Mouse (Mus musculus) right cerebral cortex, postnatal 25 days (tissue): ENCODE results near the gene Samd4.

Experiments used
- DNase-seq: peaks from one replicate; pipeline ENCODE4 v3.0.0; 2022

Gene Samd4

DNA sequence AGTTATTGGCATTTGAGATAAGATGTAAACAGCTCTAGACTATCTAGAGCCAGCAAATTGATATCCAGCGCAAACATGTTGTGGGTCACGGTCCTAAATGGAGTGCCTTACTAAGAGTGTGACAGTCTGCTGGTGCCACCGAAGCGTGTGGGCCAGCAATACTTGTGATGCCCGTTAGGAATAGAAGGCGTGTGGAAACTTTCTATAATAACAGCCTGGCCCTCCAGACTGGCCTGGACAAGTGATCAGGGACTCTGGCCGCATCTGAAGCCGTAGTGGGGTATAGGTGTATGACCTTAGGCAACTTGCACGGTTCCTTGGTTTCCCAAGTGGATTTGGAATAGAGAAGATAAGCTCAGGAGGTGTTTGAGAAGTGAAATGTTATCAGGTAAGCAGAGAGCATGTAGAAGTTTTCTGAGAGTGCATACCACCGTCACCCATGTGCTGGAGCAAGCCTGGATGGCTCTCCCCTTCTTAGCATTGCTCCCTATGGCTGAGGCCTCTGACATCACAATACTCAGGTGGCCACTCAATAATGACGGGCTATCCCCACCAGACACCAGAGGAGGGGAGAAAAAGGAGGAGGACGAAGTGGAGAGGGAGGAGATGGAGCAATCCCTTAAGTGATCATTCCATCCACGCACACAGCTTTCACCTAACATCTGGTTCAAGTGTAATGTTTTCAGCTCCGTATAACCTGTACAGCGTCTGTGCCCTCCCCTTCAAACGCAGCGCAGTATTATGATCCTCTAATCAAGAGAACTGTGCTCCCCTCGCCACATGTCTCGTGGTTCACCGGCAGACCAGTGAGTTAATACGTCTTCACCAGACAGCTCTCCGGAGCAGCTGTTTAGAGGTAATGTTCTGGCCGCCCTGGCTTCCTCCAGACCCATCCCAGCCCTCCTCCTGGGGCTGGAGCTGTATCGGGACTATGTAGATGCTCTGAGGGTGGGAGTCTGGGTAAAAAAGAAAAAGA is 118.4 kb downstream of the Samd4 start:
- DNase-seq: no peak

DNA sequence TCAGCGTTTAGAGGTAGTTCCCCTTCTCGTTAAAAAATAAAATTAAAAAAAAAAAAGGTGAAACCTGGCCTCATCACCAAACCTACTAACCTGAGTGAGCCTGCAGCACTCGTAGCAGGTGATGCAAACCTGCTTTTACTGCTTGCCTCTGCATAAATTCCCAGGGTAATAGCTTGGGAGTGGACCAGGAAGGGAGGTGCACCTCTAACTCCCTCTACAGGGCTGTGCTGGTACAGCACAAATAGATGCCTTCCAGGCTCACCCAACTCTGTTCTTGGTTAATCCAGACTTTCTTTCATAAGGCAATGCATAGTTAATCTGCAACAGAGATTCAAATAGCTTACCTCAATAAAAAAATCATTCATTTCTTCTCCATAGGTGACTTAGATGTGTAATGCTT is 121.5 kb downstream of the Samd4 start:
- DNase-seq: peak; percentile 21

DNA sequence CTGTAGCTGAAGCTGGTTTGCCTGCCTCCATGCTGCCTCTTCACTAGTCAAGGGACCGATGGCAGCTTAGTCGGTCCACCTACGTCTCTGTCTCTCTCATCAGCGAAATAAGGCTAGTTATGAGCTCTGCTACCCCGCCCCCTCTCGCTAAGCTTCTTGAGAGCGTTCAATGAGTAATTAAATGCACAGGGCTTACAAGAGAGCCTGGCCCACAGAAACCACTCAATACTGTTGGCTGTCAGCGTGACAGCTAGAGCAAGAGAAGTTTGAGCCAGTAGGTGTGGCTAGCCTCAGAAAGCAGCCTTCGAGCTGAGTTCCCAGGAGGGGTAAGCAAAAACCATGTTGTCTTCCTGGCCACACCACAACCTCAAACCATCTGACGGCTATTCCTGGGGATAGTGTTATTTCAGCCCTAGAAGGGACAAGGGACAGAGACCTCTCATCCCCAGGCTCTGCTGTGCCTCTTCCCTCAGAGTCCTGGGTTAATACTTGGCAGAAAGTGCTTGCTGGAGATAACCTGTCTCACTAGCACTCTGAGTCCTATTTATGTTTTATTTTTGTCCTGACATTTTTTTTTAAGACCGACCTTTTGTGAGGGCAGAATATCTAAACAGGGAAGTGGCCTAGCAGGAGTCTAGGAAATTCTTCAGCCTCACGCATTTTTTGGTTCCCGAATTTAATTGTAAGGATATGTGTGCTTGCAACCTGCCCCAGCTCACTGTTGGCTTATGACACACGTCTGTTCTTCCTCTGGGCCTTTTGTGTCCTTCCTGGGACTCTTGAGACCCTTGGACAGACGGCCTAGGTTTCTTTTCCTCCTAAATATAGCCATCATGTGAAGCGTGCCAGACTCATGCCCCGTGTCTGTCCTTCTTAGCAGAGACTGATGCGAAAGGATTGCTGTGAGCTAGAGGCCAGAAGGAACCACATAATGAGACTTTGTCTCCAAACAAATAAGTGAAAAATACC is 128.8 kb downstream of the Samd4 start:
- peak; percentile 36 for DNase-seq

DNA sequence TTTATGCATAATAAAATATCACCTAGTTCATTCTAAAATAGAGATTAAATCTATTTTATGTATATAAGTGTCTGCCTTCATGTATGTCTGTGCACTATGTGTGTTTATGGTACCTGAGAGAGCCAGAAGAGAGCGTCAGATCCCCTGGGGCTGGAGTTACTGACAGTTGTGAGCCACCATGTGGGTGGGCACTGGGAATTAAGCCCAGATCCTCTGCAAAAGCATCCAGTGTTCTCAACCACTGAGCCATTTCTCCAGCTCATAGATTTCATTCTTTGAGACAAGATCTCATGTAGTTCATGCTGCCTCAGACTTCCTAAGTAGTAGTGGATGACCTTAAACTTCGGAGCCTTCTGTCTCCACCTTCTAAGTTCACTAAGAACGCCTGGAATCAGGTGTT is 133.0 kb downstream of the Samd4 start:
- DNase-seq: no peak

DNA sequence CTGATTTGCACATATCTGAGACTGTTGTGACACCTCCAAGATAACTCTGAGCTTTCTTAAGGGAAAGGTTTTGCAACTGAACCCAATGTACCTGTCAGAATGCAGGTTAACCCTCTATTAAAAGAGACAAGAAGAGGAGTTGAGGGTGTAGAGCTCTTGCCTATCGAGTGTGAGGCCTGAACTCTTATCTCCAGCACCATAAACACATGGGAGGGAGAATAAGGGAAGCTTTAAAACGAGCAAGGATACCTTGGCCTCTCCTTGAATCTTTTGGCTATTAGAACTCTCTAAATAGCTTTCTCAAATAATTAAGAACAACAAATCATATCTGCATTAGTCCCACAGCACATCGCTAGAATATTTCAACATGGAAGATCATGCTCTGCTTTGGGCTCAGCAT is 135.0 kb downstream of the Samd4 start:
- no peak for DNase-seq

DNA sequence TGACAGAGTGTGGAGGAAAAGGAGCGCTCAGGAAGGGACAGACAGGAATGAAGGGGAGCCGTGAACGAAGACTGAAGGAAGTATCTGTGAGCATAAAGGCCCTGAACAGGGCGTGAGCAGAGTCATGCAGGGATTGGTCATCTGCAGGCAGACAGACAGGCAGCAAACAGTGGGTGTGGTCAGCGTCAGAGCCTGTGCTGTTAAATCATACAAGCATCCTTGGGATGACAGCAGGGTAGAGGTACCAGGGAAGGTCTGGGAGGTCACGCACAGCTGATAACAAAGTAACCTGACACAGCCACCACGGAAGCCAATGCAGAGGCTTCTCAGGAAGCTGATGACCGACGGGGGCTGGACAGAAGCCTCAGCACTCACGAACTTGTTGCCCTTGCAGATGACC is 138.2 kb downstream of the Samd4 start:
- DNase-seq: no peak

DNA sequence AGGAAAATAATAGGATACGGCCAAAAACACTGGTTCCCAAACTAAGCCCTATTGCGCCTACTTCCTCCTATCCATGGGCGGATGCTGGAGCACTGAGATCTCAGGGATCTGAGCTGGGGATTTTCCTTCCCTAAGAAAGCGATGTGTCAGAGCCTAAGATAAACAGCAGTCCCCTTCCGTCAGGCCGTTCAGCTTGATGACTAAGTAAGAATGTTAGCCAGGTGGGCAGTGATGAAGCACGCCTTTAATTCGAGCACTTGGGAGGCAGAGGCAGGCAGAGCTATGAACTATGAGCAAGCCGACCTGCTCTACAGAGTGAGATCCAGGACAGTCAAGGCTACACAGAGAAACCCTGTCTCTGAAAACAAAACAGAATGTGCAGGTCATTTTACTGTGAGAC is 140.9 kb downstream of the Samd4 start:
- DNase-seq: no peak

DNA sequence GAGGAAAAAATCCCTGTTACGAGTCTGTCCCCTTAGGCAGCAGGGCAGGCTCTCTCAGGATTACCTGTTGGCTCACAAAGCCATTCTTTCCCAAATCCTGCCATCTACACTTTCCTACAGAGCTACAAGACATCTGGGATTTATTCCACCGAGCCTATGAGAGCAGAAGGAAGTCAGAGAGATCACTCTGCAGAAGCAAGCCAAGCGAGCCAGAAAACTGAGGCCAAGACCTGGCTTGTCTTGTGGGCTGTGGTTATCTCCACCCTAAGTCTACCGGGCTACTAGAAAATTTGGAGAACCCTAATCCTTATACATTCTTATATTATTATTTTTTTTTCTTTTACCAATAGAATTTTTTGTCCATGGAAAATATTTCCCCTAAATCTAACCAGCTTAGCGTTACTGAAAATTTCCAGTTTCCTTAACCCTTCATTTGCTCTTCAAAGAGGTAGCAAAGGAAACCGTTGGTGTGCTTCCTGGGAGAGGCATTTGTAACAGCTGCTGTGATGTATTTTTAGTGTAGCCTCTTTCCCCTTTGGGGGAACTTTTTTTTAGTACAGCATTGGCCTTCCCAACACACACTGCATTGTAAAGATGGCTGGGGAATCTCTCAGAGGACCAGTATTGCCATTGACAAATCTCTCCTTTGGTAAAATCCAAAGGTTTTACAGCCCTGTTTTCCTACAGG is 144.9 kb downstream of the Samd4 start:
- no peak for DNase-seq

DNA sequence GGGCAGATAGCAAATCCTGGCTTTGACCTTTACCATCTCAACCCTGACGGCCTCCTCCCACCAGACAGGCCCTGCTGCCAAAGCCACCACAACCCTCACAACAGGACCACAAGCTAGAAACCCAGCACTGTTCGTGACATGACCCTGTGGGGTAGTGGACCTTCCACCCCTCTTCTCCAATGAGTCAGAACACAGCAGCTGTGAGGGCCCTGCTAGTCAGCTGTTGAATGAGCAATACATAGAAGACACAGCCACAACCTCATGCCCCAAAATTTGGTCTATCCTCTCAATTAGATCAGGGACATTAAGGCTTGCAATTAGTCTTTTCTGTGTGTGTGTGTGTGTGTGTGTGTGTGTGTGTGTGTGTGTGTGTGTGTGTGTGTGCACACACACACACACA is 148.9 kb downstream of the Samd4 start:
- DNase-seq: no peak

DNA sequence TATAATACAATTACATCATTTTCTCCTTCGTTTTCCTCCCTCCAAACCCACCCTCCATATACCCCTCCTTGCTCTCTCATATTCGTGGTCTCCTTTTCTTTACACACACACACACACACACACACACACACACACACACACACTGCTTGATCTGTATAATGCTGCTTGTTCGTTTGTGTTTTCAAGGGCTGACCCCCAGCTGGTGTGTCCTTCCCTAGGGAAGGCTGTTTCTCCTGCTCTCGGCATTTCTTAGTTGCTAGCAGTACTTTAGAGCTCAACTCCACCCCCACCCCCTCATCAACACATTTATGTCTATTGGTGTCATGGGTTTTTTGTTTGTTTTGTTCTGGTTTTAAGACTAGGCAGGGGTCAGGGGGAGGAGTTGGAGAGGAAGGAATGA is 149.5 kb downstream of the Samd4 start:
- DNase-seq: no peak

DNA sequence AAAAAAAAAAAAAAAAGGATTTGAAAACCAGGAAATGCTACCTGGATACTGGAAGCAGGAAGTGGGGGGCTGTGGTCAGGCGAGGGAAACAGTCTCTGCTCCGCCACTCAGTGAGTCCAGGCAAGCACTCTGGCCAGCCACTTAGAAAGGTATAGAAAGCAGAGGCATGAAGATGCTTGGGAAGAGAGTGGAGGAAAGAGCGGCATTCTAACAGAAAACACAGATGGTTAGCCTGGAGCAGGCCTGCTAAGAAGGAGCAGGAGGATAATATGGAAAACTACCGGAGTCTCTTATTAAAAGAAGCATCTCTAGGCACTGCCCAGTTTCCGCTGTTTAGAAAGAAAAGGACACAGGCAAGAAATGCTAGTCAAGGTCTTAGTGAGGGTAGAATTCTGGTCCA is 150.8 kb downstream of the Samd4 start:
- no peak for DNase-seq

DNA sequence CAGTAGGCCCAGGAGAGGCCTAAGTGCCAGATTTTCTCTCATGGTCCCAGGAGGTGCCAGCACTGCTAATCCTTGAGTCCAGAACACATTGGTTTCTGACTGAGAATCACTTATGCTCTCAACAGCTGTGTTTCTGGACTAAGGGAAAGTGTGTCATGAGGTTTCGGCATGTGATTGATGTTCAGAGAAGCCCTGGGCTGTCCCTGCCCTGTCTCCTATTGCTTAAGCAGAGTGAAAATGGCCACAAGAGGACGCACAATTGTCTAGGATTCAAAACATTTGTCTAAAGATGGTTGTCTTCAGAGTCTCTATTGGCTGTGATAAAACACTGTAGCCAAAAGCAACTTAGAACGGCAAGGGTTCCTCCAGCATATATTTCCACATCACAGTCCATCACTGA is 159.0 kb downstream of the Samd4 start:
- no peak for DNase-seq

DNA sequence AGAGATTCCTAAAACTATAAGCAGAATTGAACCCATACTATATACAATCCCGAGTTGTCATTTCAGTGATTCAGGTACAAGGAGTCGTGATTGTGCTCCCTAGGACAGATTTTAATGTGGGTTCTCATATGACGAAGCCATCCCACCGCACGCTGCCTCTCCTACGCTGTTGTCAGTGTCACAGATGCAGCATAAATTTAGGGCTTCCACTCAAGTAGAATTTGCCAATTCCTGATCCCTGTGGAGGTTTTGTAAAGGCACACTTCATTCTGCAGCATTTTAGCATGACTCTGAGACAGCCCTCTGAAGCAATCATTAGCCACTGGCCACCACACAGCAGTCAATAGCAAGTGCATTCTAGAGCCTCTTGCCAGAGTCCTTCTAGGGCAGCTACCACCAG is 166.4 kb downstream of the Samd4 start:
- DNase-seq: no peak

DNA sequence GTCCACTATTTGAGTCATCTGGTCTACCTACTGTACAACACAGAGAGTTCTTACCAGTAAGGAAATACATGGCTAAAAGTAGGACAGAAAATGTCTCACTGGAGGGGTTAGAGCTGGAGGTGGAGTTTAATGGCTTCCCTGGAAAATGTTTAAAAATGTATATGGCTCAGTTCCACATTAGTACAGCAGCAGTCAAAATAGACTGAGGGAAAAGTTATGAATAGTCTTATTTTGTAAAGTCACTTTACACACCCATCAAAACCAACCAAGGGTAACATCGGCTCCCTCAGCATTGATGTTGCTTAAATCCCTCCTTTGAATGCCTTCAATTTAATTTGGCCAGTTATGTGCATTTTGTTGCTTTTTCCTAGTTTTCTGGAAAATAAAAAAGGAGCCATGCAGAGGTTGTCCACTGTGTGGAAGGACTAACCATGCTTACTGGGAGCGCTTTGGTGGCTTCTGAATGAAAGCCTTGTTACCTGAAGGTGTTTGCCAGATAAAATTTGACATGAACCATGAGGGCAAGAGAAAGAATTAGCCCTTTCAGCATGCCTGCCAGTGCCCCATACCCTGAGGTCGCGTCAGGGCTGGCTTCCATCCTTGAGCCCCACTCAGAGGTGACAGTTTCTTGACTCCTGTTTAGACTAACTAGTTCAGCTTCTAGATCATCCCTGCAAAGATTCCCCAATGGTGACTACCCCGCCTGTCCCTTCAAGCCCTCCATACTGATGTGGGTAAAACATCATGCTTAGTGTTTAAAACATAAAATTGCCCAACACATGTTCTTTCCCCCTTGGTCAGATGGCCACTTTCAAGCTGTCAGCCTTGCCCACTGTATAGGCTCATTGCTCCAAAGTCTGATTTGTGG is 169.3 kb downstream of the Samd4 start:
- DNase-seq: no peak

DNA sequence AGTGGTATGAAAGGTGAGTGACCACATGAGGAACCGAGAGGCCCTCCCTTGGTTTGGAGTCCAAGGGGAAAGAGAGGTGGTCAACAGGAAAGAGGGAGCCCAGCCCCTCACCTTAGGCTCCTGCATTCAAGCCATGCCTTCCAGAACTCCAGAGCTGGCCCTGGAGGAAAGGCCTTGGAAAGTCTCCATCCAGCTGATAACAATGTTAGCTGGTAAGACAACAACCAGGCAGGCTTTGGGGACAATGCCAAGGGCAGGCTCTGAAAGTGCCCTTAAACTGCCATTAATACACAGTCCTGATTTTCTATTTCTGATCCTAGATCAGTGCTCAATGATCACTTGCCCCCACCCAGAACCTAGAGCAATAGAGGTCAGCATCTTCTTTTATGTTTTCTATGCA is 170.4 kb downstream of the Samd4 start:
- no peak for DNase-seq

DNA sequence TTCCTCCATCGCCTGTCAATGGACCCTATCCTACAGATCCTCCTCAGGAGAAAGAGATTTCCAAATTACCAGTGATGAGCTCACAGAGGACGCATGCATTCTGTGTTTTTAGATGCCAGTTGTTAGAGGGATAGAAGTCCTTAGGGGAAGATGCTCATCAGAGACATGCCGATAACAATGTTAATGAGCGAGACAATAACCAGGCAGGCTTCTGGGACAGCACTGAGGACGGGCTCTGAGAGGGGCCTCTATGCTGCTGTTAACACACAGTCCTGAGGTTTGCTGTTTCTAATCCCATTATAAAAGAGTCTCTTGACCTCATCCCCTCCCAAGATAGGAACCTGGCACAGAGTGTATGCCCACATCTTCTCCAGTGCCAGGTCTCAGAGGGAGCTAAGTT is 171.2 kb downstream of the Samd4 start:
- no peak for DNase-seq

DNA sequence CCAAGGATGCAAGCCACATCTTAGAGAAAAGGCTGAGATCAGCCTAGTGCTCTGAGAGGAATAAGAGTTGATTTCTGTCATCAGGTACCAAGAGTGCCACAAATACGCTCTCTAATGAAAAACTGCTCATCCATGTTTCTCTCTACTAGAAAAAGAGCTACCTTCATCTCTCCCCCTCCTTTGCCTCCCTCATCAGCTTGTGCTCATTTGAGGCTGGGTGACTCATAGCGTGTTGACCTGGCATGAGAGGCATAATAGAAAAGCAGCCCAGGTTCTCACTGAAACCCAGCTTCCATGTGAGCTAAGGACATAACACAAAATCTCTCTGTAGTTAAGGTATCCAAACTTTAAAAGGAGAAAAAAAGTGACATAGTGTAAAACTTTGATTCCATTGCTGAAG is 176.3 kb downstream of the Samd4 start:
- no peak for DNase-seq

DNA sequence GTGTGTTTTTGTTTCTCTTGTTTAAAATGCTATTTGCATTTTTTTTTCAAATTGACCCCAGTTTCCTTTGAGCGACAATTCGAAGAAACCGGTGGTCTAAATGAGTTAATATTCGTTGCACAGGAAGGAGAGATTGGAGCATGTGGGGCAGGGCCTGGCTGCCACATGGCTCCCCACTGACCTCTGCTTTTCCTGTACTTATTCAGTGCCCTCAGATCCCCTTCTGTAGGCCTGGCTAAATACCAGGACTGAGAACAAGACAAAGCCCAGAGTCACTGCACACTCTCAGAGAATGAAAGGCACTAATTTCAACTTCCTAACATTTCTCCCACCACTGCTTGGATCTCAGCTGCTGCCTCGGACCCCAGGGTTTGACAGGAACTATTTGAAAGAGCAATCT is 182.4 kb downstream of the Samd4 start:
- no peak for DNase-seq

DNA sequence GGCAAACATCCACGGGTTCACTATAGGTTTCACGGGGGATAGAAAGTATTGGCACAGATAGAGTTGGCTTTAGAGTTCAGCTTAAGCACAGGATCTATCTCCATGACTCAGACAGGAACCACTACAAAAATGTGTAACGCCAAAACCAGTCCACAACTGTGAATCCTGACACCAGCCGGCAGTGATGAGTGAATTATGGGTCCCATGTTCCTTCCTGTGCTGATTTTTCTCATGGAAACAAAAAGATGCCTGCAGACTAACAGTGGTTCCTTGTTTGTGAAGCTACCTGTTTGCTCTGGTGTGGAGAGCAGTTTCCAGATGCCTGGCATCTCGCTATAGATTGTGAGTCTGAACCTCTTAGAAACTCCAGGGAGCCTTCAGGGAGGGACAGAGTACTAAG is 184.2 kb downstream of the Samd4 start:
- no peak for DNase-seq

DNA sequence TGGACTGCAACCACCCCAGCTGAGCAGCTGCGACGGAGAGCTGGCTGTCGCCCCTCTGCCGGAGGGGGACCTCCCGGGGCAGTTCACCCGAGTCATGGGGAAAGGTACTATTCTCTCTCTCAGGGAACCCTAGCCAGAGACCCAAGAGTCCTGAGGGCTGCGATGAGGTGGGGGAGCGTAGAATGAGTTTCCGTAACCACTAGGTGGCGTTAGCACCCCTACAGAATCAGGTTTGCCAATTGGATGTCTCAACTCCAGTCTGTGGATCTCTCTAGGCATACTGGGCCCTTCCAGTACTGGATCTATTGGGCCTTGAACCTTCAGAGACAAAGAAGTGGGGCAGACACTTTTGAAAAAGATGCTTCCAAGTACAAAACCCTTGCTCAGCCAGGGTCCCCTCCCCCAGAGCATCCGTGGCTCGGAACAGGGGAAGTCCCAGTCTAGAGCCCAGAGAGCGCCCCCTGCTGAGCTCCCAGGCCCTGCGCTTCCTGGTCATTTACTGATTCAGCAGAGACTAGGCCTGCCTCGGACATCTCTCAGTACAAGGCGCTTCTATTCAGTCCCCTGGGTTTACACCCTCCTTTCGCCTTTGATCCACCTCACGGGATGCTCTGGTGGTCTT is 191.5 kb downstream of the Samd4 start:
- DNase-seq: no peak

DNA sequence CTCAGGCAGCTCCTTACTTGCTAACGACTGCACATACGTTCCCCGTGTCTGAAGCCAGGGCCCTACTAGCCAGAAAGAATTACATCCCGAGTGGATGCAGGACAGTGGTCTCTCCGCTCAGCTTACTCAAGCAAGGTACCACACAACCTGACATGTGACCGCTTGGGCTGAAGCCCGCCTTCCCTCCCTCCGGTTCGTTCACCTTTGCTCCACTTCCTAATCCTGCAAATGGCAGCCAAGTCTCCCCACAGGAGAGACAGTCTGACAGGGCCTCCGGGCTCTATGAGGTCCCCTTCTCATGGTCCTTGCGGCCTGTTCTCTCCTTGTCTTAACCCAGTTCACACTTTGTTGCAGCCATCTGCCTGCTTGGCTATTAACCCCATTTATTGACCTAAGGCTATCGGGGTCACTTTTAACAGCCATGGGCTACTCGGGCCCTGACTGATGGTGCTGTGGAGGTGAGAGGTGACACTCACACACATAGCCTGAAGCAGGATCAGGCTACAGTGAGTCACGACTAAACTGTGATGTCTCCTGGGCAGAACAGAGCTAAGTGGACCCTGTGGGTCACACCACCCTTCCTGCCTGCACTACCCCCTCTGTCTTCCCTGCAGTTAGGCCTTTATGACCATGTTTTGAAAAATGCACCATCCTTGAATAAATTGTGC is 192.5 kb downstream of the Samd4 start:
- no peak for DNase-seq
